Mouse (Mus musculus): ENCODE measurements around the gene Acot10.

DNA sequence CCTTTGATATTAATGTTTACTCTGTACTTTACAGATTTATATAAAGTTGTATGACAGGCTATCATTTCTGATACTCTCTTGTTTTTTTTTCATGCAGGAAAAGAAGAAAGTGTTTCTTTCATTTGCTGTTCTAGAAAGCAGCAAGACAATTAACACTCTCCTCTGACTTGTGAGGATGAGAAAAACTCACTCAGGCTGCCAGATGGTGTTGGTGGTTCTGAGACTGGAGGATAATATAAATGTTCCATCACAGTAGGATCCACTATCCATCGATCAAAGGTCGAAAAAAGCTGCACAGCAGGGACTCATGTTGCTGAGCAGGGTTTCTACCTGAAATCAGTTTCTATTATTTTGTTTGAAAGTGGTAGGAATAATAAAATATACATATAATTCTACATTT lies 32.0 kb downstream of the Acot10 start:
- TF ChIP-seq CTCF (IDR thresholded peaks at IDR 0.05; ENCODE audit: control insufficient read depth, insufficient read depth, low read length) (no peak), POLR2A (IDR thresholded peaks at IDR 0.05; ENCODE audit: borderline replicate concordance, control insufficient read depth, low read depth, low read length) (no peak)
